Mouse (Mus musculus): ENCODE results near the gene Edem2. TPM values are rescaled to one million over a fixed set of nuclear protein-coding genes. Genes with fewer than 3 reads are reported as not detected.
"Not testable (repeated sequence)": the region's sequence is repeated elsewhere in the genome, so short reads cannot be mapped to it uniquely, and the experiment has no call there.

Edem2 gene
- total and polyA plus RNA-seq, 2 experiments = 45.8 to 71.6 TPM

DNA sequence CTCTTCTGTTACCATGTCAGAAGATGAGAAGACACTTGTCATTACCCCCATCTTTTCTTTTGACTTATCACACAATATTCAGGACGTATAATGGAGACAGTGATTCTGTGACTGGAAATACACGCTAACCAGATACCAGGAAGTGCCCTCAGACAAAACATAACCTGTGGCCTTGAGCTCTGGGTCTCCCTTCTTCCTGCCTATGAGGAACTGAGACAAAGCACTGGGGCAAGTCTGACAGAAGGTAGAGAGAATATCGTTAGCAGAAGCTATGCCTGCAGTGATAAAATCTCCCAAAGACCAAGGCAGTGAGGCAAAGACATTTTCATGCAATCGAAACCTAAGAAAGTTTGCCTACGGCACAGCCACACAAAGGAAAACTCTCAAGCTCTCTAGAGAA lies 8.7 kb downstream of the Edem2 start:
- no peaks in the 10 kb centered on the region for H3K4me1 ChIP-seq (ENCODE audit: control insufficient read depth, insufficient read depth, low read length)
- H3K9ac ChIP-seq (ENCODE audit: low read depth, low read length) = no peak overlapping the region
- 81% methylated on average over 5 of the region's 5 CpGs for WGBS
- H3K36me3 ChIP-seq (ENCODE audit: control insufficient read depth, insufficient read depth, low read length) = peaks cover 22% of the 10 kb centered on the region
- DNase-seq (ENCODE audit: extremely low read depth, low read depth, low spot score) = no peak
- H3K27me3 ChIP-seq (ENCODE audit: control insufficient read depth, insufficient read depth, low read length) = no peaks in the 10 kb centered on the region
- H3K27ac ChIP-seq (replicated peaks; ENCODE audit: insufficient read depth, low read depth, low read length) = no peak overlapping the region
- H3K4me3 ChIP-seq (ENCODE audit: insufficient read depth, low read depth, low read length) = no peak overlapping the region
- H3K79me2 ChIP-seq (ENCODE audit: control insufficient read depth, insufficient read depth, low read length) = no peaks in the 10 kb centered on the region
- TF ChIP-seq CTCF (IDR thresholded peaks at IDR 0.05; ENCODE audit: low read depth, low read length) (no peak), POLR2A (IDR thresholded peaks at IDR 0.05; ENCODE audit: extremely low read depth, insufficient read depth, low read length) (no peak)

DNA sequence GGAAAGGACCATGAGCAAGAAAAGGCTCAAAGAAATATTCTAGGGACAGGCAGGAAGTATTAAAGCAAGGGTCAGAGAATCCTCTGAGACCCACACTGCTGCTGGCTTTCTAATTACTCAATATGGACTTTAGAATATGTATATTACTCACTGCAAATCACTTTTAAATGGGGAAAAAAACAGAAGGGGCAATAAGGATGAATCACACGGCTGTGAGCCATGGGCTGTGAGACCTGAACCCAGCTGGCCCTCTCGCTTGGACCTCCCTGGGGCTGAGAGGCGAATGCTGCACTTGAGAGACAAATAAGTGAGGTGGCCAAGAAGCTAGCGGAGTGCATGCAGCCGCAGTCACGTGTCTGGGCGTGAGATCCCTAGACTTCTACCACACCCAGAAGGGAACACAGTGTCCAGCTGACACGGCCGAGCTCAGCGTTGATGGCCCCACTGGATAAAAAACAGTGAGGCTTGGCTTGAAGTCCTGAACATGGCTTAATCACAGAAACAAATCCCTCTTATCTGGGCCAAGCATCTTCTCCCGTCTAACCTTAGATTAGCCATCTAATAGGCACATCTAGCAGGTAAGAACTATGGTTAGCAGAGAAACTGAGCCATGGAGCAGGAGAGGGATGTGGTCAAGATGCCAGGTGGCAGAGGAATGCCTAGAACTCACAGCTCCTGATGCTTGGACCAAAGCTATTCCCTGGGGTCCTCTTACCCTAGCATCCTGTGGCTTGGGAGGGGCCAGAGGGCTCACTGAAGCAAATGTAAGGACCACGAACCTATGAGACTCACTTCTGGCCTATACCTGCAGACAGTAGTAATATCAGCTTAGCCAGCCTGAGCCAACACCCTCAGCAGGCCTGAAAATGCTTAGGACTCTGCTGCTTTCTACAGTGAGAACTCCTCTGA lies 11.9 kb downstream of the Edem2 start:
- 85% methylated on average over 12 of the region's 12 CpGs for WGBS
- Histone ChIP-seq H3K4me3 (ENCODE audit: insufficient read depth, low read depth, low read length) (no peak overlapping the region), H3K79me2 (ENCODE audit: control insufficient read depth, insufficient read depth, low read length) (no peaks in the 10 kb centered on the region), H3K4me1 (ENCODE audit: control insufficient read depth, insufficient read depth, low read length) (no peaks in the 10 kb centered on the region), H3K27me3 (ENCODE audit: control insufficient read depth, insufficient read depth, low read length) (no peaks in the 10 kb centered on the region), H3K9ac (ENCODE audit: low read depth, low read length) (no peak overlapping the region), H3K27ac (replicated peaks; ENCODE audit: insufficient read depth, low read depth, low read length) (no peak overlapping the region), H3K36me3 (ENCODE audit: control insufficient read depth, insufficient read depth, low read length) (peaks cover 27% of the 10 kb centered on the region)
- no peak for DNase-seq (ENCODE audit: extremely low read depth, low read depth, low spot score)
- TF ChIP-seq POLR2A (IDR thresholded peaks at IDR 0.05; ENCODE audit: extremely low read depth, insufficient read depth, low read length) (no peak), CTCF (IDR thresholded peaks at IDR 0.05; ENCODE audit: low read depth, low read length) (no peak)

DNA sequence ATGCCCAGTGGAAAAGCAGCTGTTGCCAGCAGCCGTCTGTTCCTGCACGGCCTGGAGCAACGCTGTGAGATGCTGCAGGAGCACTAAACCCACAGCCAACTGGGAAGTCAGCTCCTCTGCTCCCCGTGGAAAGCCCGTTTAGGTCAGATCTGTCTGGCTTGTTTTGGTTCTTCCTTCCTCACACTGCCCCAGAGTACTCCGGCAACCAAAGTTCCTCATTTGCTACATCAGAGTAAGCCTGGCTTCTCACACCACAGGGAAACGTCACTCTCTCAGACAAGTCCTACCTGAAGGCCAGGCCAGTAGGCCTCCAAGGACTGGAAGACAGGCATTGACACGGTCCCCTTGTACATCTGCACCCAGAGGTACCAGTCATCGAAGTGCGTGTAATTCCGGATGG lies 18.7 kb downstream of the Edem2 start:
- Histone ChIP-seq H3K36me3 (ENCODE audit: control insufficient read depth, insufficient read depth, low read length) (peaks cover 45% of the 10 kb centered on the region), H3K4me1 (ENCODE audit: control insufficient read depth, insufficient read depth, low read length) (no peaks in the 10 kb centered on the region), H3K27ac (replicated peaks; ENCODE audit: insufficient read depth, low read depth, low read length) (no peak overlapping the region), H3K9ac (ENCODE audit: low read depth, low read length) (no peak overlapping the region), H3K4me3 (ENCODE audit: insufficient read depth, low read depth, low read length) (no peak overlapping the region), H3K79me2 (ENCODE audit: control insufficient read depth, insufficient read depth, low read length) (no peaks in the 10 kb centered on the region), H3K27me3 (ENCODE audit: control insufficient read depth, insufficient read depth, low read length) (no peaks in the 10 kb centered on the region)
- 87% methylated on average over 11 of the region's 11 CpGs for WGBS
- DNase-seq (ENCODE audit: extremely low read depth, low read depth, low spot score) = no peak
- TF ChIP-seq POLR2A (IDR thresholded peaks at IDR 0.05; ENCODE audit: extremely low read depth, insufficient read depth, low read length) = no peak
- TF ChIP-seq CTCF (IDR thresholded peaks at IDR 0.05; ENCODE audit: low read depth, low read length) = no peak

DNA sequence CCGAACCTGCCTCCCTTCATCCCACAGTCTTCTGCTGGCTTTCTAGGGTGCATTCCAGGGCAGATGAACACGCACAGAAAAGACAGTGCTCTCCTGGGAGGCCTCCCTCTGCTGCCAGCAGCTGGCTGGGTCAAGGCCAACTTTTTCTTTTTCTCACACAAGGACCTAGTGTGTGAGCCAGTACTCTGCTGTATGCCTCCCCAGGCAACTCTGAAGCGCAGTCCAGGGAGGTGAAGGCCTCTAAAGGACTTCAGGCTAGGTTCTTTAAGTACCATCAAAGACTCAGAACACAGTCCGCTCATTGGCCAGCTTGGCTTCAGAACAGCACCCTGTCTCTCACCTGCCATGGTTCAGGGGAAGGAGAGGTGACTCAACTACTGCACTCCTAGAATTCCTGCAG lies 22.0 kb downstream of the Edem2 start:
- WGBS = 84% methylated on average over 4 of the region's 4 CpGs

DNA sequence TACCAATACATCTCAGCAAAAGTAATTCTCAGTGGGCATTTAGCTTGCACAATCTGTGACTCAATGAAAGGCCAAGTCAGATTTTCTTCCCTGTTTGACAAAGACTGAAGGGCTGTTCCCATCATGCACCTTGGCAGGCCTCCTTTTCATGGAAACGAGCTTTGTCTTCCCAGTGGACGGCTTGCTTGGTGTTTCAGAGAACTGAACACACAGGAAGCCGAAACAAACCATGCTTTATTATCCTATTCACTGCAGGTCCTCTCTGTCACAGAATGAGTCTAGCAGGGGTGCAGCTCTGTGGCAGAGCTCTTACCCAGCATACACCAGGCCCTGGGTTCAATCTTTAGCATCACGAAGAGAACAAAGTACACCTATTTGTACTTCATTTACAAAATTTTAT lies 25.6 kb downstream of the Edem2 start:
- H3K4me1 ChIP-seq (ENCODE audit: control insufficient read depth, insufficient read depth, low read length) = no peaks in the 10 kb centered on the region
- TF ChIP-seq CTCF (IDR thresholded peaks at IDR 0.05; ENCODE audit: low read depth, low read length) (no peak), POLR2A (IDR thresholded peaks at IDR 0.05; ENCODE audit: extremely low read depth, insufficient read depth, low read length) (no peak)
- H3K27me3 ChIP-seq (ENCODE audit: control insufficient read depth, insufficient read depth, low read length) = no peaks in the 10 kb centered on the region
- WGBS = 81% methylated on average over 4 of the region's 4 CpGs
- no peak for DNase-seq (ENCODE audit: extremely low read depth, low read depth, low spot score)
- no peak overlapping the region for H3K4me3 ChIP-seq (ENCODE audit: insufficient read depth, low read depth, low read length)
- no peaks in the 10 kb centered on the region for H3K79me2 ChIP-seq (ENCODE audit: control insufficient read depth, insufficient read depth, low read length)
- no peak overlapping the region for H3K27ac ChIP-seq (replicated peaks; ENCODE audit: insufficient read depth, low read depth, low read length)
- no peak overlapping the region for H3K9ac ChIP-seq (ENCODE audit: low read depth, low read length)
- H3K36me3 ChIP-seq (ENCODE audit: control insufficient read depth, insufficient read depth, low read length) = peaks cover 24% of the 10 kb centered on the region

More for the DNA sequence above, 22.0 kb downstream of the Edem2 start:
- no peak overlapping the region for H3K9ac ChIP-seq (ENCODE audit: low read depth, low read length)
- H3K79me2 ChIP-seq (ENCODE audit: control insufficient read depth, insufficient read depth, low read length) = no peaks in the 10 kb centered on the region
- H3K27ac ChIP-seq (replicated peaks; ENCODE audit: insufficient read depth, low read depth, low read length) = no peak overlapping the region
- no peak for DNase-seq (ENCODE audit: extremely low read depth, low read depth, low spot score)
- H3K36me3 ChIP-seq (ENCODE audit: control insufficient read depth, insufficient read depth, low read length) = peaks cover 48% of the 10 kb centered on the region
- H3K27me3 ChIP-seq (ENCODE audit: control insufficient read depth, insufficient read depth, low read length) = no peaks in the 10 kb centered on the region
- no peaks in the 10 kb centered on the region for H3K4me1 ChIP-seq (ENCODE audit: control insufficient read depth, insufficient read depth, low read length)
- TF ChIP-seq POLR2A (IDR thresholded peaks at IDR 0.05; ENCODE audit: extremely low read depth, insufficient read depth, low read length) (no peak), CTCF (IDR thresholded peaks at IDR 0.05; ENCODE audit: low read depth, low read length) (no peak)
- H3K4me3 ChIP-seq (ENCODE audit: insufficient read depth, low read depth, low read length) = no peak overlapping the region

DNA sequence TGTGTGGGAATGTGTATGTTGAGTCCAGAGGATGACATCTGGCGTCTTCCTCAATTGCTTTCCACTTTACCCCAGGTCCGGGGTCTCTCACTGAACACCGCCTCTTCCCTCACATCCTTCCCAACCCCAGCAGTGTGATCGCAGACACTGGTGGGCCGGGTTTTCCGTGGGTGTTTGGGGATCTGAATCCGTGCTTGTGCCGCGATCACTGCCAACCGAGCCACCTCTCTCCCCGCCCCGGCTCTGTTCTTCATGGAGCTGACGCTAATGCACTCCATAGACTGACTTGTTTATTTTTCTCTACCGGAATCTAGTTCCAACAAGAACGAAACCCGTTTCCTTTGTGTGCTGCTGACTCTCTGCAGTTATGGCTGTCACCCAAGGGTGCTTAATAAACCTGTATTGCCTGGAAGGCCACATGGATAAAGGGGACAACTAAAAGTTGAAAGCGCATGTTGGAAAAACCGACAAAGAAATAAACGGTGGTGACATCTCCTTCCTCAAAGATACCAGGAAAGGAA lies 27.8 kb downstream of the Edem2 start:
- Histone ChIP-seq H3K79me2 (ENCODE audit: control insufficient read depth, insufficient read depth, low read length) (no peaks in the 10 kb centered on the region), H3K4me3 (ENCODE audit: insufficient read depth, low read depth, low read length) (no peak overlapping the region), H3K27ac (replicated peaks; ENCODE audit: insufficient read depth, low read depth, low read length) (no peak overlapping the region), H3K4me1 (ENCODE audit: control insufficient read depth, insufficient read depth, low read length) (no peaks in the 10 kb centered on the region), H3K36me3 (ENCODE audit: control insufficient read depth, insufficient read depth, low read length) (peaks cover 21% of the 10 kb centered on the region; the same call in 1 of the 2 replicates), H3K9ac (ENCODE audit: low read depth, low read length) (no peak overlapping the region), H3K27me3 (ENCODE audit: control insufficient read depth, insufficient read depth, low read length) (no peaks in the 10 kb centered on the region)
- TF ChIP-seq POLR2A (IDR thresholded peaks at IDR 0.05; ENCODE audit: extremely low read depth, insufficient read depth, low read length) (no peak), CTCF (IDR thresholded peaks at IDR 0.05; ENCODE audit: low read depth, low read length) (no peak)
- DNase-seq (ENCODE audit: extremely low read depth, low read depth, low spot score) = no peak
- WGBS = 90% methylated on average over 19 of the region's 19 CpGs

DNA sequence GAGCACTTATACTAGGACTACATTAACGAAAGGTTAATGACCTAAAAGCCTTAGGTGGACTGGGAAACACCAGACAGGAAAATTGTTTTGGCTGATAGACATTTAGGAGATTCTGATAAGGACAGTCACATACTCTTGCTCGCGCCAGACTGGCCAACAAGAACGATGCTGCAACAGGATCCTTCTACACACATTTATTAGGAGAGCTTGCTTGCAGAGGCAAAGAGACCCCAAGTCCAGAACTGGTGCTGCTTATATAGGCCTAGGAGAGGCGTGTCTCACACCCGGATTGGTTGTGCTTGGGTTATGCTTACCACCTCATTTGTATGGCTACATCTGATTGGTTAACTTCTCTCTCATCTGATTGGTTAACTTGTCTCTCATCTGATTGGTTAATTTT lies 30.8 kb downstream of the Edem2 start:
- H3K36me3 ChIP-seq (ENCODE audit: control insufficient read depth, insufficient read depth, low read length); H3K4me1 ChIP-seq (ENCODE audit: control insufficient read depth, insufficient read depth, low read length); H3K27ac ChIP-seq (replicated peaks; ENCODE audit: insufficient read depth, low read depth, low read length); H3K9ac ChIP-seq (ENCODE audit: low read depth, low read length); DNase-seq (ENCODE audit: extremely low read depth, low read depth, low spot score); H3K79me2 ChIP-seq (ENCODE audit: control insufficient read depth, insufficient read depth, low read length); H3K4me3 ChIP-seq (ENCODE audit: insufficient read depth, low read depth, low read length); H3K27me3 ChIP-seq (ENCODE audit: control insufficient read depth, insufficient read depth, low read length): not testable (repeated sequence)
- WGBS = 90% methylated on average over 6 of the region's 6 CpGs

Data from liver, adult 2 months (tissue).